Mouse (Mus musculus) cortical plate, adult 2 months (tissue): ENCODE measurements around the gene Abca2. TPM values are rescaled to one million over a fixed set of nuclear protein-coding genes. Genes with fewer than 3 reads are reported as not detected.
"Not testable (repeated sequence)": the region's sequence is repeated elsewhere in the genome, so short reads cannot be mapped to it uniquely, and the experiment has no call there.

Experiments used
- H3K27ac ChIP-seq: fragments of 200-500 bp; 2 replicates; pipeline ENCODE4 v1.5.1; 2012; ENCODE audit warnings: low read length, control low read depth, inconsistent platforms; ENCODE audit not compliant: insufficient read depth
- H3K4me1 ChIP-seq: fragments of 200-500 bp; 2 replicates; pipeline ENCODE4 v1.6.1; 2011; ENCODE audit warnings: low read length; ENCODE audit not compliant: control insufficient read depth, insufficient read depth
- H3K4me3 ChIP-seq: fragments of 200-500 bp; 2 replicates; pipeline ENCODE4 v1.5.1; 2011; ENCODE audit warnings: mild to moderate bottlenecking, low read length, control low read depth; ENCODE audit not compliant: insufficient read depth
- CTCF ChIP-seq: fragments of 200-500 bp; IDR thresholded peaks from 2 replicates; pipeline ENCODE4 v1.5.1; 2011; ENCODE audit warnings: mild to moderate bottlenecking, control low read depth, low read length; ENCODE audit not compliant: insufficient read depth; ENCODE audit errors: extremely low read depth
- POLR2A ChIP-seq: fragments of 200-500 bp; IDR thresholded peaks from 2 replicates; pipeline ENCODE4 v1.6.1; 2011; ENCODE audit warnings: mild to moderate bottlenecking, low read length, control low read depth; ENCODE audit not compliant: insufficient read depth; ENCODE audit errors: extremely low read depth
- polyA plus RNA-seq: library from polyadenylated mRNA; depleted of rRNA; stranded (reverse); fragments of >200 nt; gene quantifications from 2 replicates; pipeline ENCODE4 v1.2.3, GENCODE M21; 2012

The Abca2 gene
- polyA plus RNA-seq, 1 experiment: 109 TPM

- Histone ChIP-seq H3K4me1 (peaks cover 4% of the 10 kb centered on the region; the same call in 1 of the 2 replicates), H3K27ac (no peak overlapping the region), H3K4me3 (peak overlapping the region; percentile 3; the same call in 1 of the 2 replicates)
- TF ChIP-seq POLR2A: no peak
- TF ChIP-seq CTCF: no peak
Observed at GRCm38 (mm10) chr2:25400291-25400690, 28.2 kb upstream of the Abca2 start.

DNA sequence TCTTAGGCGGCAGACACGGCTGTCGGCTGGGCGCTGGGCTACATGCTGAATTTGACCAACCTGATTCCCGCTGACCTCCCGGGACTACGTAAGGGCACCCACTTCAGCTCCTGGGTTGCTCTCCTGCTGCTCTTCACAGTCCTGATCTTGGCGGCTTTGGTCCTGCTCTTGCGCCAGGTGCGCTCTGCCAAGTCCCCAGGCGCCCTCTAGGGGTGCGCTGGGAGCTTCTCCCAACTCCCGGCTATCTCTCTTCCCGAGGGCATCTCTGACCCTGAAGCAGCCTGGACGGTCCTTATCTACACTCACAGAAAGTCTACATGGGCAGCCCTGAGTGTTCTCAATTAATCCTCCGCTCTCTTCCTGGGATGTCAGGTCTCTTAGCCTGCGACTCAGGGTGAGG is 27.7 kb upstream of the Abca2 start:
- Histone ChIP-seq H3K4me3 (peak overlapping the region; percentile 3; the same call in 1 of the 2 replicates), H3K27ac (no peak overlapping the region), H3K4me1 (peaks cover 7% of the 10 kb centered on the region)
- no peak for TF ChIP-seq POLR2A
- peak; percentile 51 for TF ChIP-seq CTCF

DNA sequence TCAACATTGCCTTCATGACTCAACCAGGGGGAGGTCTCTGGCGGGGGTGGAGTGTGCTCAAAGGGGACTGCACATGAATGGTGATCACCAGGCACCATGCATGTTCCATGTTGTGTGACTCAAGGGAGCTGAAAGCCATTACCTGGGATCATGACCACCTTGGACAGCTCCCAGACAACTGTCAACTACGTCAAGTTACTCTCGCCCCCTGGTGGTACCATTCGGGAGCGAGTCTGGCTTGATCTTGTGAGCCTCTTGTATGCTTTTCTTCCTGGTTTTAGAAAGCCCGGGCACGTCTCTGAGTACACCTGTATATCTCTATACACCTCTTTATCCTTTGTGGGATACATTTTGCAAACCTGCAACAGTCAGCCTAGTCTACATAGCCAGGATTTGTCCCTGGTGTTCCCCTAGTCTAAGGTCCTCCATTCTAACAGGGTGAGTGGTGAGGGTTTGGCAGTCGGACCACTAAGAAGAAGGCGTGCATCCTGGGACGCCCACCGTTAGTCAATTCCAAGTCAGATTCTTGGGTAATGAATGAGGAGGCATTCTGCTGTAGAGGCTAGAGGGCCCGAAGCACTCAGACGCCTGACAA is 26.0 kb upstream of the Abca2 start:
- Histone ChIP-seq H3K27ac (peak overlapping the region; percentile 26; the same call in 1 of the 2 replicates), H3K4me3 (peak overlapping the region; percentile 78), H3K4me1 (peaks cover 11% of the 10 kb centered on the region)
- TF ChIP-seq CTCF (peak; percentile 60), POLR2A (no peak)

DNA sequence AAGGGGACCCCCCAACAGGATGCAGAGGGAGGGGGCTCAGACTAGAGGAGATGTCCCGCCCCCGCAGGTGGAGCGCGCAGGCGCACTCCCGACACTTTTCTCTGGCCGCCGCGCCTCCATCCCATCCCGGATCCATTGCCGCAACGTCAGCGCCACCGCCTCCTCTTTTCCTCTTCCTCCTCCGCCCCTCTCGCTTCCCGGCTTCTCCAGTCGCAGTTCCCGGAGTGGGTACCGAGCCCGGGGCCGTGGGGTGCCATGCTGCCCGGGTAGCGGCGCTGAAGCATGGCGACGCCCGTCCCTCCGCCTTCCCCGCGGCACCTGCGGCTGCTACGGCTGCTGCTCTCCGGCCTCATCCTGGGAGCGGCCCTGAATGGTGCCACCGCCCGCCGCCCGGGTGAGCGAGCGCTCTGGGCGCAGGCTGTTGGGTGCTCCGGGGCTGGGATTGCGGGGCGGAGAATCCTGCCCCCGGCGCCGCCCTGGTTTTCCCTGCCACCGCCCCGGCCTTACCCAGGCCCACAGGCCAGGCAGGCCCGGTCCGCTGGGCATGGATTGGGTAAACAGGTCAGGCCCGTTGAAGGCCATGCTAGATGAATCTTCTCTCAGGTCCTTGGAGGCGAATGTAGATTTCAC is 25.4 kb upstream of the Abca2 start:
- Histone ChIP-seq H3K4me1 (peaks cover 11% of the 10 kb centered on the region), H3K4me3 (peak overlapping the region; percentile 78), H3K27ac (peak overlapping the region; percentile 86)
- TF ChIP-seq POLR2A (peak; percentile 86), CTCF (no peak)

DNA sequence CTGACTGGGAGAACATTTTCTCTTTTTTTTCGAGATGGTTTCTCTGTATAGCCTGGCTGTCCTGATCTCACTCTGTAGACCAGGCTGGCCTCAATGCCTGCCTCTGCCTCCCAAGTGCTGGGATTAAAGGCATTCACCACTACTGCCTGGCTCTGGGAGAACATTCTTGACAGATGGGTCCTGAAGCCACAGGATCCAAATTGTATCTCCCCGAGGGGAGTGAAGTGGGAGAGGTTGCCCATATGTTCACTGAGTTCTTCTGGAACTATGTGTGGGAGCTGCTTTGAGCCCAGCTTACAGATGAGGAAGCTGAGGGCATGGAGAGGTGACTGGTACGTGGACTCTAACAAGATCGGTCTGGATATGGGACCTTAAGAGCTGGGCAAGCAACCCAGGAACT is 24.5 kb upstream of the Abca2 start:
- TF ChIP-seq POLR2A: no peak
- no peak for TF ChIP-seq CTCF
- Histone ChIP-seq H3K27ac (peak overlapping the region; percentile 86; the same call in 1 of the 2 replicates), H3K4me3 (peak overlapping the region; percentile 78), H3K4me1 (peaks cover 11% of the 10 kb centered on the region)

DNA sequence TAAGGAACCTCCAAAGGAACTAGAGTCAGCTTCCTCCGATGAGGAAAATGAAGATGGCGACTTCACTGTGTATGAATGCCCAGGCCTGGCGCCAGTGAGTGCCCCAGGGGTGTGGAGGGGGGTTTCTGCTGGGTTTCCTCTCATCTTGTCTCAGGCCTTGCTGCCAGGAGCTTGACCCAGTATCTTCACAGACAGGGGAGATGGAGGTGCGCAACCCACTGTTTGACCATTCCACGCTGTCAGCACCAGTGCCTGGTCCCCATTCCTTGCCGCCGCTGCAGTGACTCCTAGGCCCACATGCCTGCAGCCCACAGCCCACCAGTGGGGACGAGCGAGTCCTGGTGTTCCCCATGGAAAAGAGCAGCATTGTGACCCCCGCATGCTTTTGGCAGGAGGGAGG is 19.6 kb upstream of the Abca2 start:
- Histone ChIP-seq H3K4me1 (peaks cover 11% of the 10 kb centered on the region), H3K4me3 (no peak overlapping the region), H3K27ac (no peak overlapping the region)
- TF ChIP-seq POLR2A: no peak
- TF ChIP-seq CTCF: no peak

GRCm38 (mm10) chr2:25413436-25413835 is 15.1 kb upstream of the Abca2 start:
- H3K27ac ChIP-seq, H3K4me1 ChIP-seq, H3K4me3 ChIP-seq: not testable (repeated sequence)

DNA sequence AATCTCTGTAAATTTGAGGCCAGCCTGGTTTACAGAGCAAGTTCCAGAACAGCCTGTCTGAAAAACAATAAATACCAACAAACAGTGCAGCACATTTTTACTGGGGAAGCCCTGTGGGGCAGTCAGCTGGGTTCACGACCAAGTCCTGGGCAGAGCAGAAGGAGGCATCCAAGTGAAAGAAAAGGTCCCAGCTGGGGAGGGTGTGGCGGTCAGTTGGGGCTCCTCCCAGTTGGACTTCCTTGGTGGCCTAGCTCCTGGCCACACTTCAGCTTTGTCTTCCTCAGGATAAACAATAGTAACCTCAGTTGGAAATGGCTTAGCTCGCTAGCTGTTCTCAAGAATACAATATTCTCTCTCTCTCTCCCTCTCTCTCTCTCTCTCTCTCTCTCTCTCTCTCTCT is 11.1 kb upstream of the Abca2 start:
- TF ChIP-seq POLR2A: no peak
- no peak for TF ChIP-seq CTCF
- Histone ChIP-seq H3K4me3 (no peak overlapping the region), H3K27ac (no peak overlapping the region)

GRCm38 (mm10) chr2:25421896-25422295 is 6.6 kb upstream of the Abca2 start:
- Histone ChIP-seq H3K4me1 (no peaks in the 10 kb centered on the region), H3K4me3 (no peak overlapping the region), H3K27ac (no peak overlapping the region)
- TF ChIP-seq CTCF (peak; percentile 56), POLR2A (no peak)

More for the DNA sequence above, 11.1 kb upstream of the Abca2 start:
- no peaks in the 10 kb centered on the region for H3K4me1 ChIP-seq
